Mouse (Mus musculus) G1E (cell line): ENCODE results near the gene Mipol1.

ENCODE experiments used
- CTCF ChIP-seq: IDR thresholded peaks from 2 replicates; pipeline ENCODE4 v1.5.1; 2012; ENCODE audit warnings: low read depth, low read length, inconsistent platforms, mixed read lengths
- GATA1 ChIP-seq: IDR thresholded peaks from 2 replicates; pipeline ENCODE4 v1.6.1; 2012; ENCODE audit warnings: borderline replicate concordance, low read length, inconsistent platforms, mixed read lengths
- GATA2 ChIP-seq: IDR thresholded peaks from 2 replicates; pipeline ENCODE4 v1.6.1; 2012; ENCODE audit warnings: low read depth, low read length, inconsistent platforms, borderline replicate concordance
- POLR2AphosphoS5 ChIP-seq: IDR thresholded peaks from 2 replicates; pipeline ENCODE4 v1.6.1; 2012; ENCODE audit warnings: low read depth, low read length, inconsistent platforms; ENCODE audit not compliant: insufficient replicate concordance

GRCm38 (mm10) chr12:57424902-57425301, 194.7 kb downstream of the Mipol1 start:
- TF ChIP-seq CTCF (no peak), GATA1 (no peak), POLR2AphosphoS5 (no peak), GATA2 (no peak)
